Mouse (Mus musculus) left cerebral cortex, adult 18-20 months (tissue): ENCODE measurements around the gene Plekha8. TPM values are rescaled to one million over a fixed set of nuclear protein-coding genes. Genes with fewer than 3 reads are reported as not detected.

ENCODE experiments used
- DNase-seq, 2 experiments: peaks; one replicate each; pipeline ENCODE4 v3.0.0; 2021 to 2022; ENCODE audit warnings: low spot score in 2 of 2, mixed read lengths in 1 of 2
- total RNA-seq, 2 experiments: library from RNA; stranded (reverse); gene quantifications; 2 replicates each; pipeline ENCODE4 v1.2.3; 2021

The Plekha8 gene
- total RNA-seq, 2 experiments from 2014 or later = 11.2 to 13.1 TPM

DNA sequence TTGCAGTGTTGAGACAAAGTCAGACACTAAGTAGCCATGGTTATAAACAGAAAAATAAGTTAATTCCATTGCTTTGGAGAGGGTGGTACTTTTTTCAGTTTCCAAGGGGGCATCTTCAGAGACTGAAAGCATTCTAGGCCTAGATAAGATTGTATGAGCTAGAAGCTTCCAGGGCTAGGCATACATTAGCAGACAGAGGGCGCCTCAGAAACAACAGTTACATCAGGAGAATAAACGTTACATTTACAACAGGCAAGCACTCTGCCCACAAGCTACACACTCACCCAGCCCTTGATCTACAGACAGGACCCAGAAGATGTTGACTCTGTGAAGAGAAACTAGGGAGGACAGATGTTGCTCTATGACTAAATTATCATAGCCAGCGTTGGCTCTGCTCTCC lies 36.6 kb downstream of the Plekha8 start:
- peak; percentile 37 to 39 for DNase-seq

DNA sequence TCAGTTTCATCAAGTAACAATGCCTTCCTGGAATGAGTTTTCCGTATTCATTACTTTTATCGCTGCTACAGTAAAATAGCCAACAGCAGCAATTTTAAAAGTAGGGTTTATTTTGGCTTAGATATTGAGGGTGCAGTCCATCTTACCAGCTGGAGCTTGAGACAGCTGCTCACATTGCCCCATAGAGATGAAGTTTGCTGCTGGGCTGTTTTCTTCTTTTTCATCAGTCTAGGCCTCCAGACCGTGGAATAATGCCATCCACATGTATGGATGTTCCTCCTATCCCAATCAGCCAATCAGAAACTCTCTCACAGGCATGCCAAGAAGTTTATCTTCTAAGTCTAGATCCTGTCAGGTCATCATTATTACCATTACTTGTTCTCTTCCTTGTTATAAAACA lies 45.0 kb downstream of the Plekha8 start:
- no peak for DNase-seq

DNA sequence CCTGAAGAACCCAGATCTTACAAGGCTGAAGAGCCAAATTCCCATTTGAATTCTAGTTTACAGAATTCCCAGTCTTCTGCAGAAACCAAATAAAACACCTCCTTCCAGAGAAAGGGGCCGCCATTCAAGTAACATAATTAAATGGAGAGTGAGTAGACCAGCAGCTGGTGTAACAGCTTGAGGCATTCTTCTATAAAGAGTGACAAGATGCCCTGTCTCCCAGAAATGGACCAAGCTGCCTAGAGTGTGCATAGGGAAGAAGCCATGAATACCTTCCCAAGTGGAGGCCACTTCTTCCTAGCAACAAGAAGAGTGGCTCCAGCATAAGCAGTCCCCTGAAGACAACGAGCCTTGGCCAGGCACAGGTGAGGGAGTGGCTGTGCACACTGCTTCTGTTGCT lies 47.0 kb downstream of the Plekha8 start:
- DNase-seq = peak; percentile 25 to 29

DNA sequence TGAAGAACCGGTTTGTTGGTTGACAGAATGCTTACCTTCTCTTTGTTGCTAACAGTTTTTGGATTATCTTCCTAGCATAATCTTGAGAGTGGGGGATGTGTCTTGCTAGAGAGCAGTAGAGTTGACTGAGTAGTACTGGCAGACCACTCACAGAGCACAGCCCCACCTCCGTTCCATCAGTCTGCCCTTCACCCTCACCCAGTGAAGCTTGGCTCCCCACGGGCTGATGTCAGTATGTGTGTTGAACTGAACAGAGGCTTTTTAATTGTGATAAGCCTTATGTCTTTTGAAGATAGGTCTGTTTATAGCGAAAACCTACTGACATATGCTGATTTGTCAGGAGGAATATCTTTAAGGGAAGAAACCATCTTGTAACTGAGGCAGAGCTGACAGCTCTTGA lies 48.3 kb downstream of the Plekha8 start:
- no peak for DNase-seq

DNA sequence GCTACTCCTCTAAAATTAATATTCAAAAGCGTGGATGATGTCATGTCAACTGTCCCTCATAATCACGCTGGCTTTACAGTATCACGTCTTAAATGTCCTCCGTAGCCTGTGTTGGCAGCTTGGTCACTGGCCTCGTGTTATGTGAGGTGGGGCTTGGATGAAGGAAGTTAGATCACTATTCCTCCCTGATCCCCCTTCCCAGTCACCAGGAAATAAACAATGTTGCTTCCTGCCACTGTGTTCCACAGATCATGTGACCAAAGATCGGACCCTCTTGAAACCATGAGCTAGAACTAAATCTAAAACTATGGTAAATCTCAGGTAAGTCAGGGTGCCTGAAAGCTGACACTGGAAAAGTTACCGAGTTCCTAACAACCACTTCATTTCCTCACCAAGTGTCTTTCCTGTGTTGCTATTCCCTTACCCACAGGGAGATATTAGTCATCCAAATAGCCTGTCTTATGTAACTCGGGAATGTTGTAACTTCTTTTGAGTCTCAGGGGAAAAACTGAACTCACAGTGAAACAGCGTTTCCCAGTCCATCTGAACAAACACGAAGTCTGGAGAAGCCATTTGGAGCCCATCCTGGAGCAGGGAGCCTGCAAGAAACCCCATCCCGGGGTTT lies 60.7 kb downstream of the Plekha8 start:
- no peak for DNase-seq

DNA sequence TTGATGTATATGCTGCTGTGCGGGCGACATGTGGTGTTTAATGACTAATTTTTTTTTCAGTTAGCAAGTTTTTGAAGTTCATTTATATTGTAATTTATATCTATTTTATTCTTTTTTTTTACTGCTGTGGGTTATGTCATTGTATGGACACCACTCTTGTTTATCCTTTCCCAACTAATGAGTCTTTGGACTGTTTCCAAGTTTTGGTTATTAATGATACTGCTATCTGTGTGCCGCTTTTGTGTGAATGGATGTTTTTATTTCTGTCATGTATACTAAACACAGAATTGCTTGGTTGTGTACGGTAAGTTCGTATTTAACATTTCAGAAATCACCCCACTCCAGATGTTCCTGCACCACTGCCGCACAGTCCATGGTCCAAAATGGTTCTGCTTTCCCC lies 63.0 kb downstream of the Plekha8 start:
- DNase-seq = no peak

DNA sequence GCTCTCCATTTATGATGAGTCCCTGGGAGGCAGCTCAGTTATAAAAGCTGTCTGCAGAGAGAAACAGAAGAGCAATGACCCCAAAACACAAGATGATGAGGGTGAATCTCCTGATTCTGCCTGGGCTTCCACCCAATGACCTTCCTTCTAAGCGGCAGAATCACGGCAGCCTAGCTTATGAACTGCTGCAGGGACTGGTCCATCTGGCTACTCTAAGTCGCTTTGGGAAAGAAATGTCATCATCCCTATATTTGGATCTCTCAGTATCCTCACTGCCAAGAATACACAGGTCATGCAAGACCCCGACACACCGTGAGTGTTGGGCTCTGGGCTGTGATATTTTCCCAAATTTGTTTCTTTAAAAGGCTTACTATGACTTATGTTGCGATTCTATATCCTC lies 75.0 kb downstream of the Plekha8 start:
- no peak for DNase-seq

DNA sequence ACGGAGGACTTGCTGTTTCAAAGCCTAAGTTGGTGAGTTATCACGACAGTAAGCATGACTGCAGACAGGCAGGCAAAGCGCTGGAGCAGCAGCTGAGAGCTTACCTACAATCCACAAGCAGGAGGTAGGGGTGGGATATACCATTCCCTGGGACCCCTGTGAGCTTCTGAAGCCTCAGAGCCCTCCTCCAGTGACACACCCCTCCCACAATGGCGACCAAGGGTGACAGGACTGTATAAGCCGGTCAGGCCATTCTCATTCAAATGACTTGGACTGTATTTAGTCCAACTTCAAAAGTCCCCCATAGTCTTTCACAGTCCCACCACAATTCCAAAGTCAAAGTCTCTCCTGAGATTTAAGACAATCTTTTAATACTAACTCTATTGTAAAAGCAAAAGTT lies 78.0 kb downstream of the Plekha8 start:
- DNase-seq = no peak

DNA sequence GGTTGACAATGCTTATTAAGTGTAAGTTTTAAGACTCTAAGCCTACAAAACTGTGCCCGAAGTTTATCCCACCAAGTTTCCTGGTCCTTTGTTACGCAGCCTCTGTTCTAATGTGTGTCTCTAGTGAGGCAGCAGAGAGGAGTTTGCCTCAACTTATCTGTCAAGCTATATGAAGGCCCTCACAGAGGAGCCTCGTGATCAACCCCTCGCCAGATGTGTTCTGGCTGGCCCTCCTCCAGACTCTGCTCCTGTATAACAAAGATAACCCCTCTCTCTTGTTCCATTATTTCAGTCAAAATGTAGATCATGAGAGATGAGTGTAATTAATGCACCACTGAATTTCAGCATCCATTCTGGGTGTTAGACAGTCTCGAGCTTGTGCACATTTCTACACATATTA lies 84.8 kb downstream of the Plekha8 start:
- DNase-seq = no peak

DNA sequence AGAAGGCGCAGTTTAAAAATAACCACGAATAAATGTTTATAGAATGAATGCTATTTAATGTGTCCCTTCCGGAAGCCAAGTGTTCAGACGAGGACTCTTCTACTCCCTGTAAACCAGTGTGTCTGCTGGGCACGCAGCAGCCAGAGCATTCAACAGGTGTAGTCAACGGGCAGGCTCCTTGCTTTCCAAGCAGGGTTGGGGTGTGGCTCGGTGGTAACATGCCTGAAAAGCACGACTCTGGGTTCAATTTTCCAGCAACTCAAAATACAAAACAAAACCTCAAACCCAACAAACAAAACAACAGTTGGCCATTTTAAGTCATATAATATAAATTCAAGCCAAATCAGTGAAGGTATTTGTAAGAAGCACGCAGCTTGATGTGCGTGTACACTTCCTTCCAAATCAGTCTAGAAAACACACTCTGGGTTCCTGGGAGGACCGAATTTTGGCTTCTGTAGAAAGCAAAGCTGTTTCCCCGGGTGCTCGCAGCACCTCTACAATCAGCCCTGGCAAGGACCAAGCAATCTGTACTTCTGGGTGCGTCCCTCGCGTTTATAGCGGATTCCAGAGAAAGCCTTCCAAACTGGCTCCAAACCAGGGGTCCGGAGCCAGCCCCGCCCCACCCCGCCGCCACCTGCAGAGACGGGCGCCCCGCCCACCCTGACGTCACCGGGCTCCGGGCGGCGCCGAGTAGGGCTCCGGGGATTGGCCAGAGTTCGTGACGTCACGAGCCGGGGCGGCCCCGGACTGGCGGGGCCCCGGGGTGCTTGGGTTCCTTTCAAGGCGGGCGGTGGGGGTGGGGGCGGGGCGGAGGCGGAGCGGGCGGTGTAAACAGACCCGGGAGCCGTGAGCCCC lies 86.2 kb downstream of the Plekha8 start, which contains the start of gene Mturn:
Mturn (plus strand) TSS at position 734 of the 855 bp plus-strand sequence.
- DNase-seq = peak; percentile 99

DNA sequence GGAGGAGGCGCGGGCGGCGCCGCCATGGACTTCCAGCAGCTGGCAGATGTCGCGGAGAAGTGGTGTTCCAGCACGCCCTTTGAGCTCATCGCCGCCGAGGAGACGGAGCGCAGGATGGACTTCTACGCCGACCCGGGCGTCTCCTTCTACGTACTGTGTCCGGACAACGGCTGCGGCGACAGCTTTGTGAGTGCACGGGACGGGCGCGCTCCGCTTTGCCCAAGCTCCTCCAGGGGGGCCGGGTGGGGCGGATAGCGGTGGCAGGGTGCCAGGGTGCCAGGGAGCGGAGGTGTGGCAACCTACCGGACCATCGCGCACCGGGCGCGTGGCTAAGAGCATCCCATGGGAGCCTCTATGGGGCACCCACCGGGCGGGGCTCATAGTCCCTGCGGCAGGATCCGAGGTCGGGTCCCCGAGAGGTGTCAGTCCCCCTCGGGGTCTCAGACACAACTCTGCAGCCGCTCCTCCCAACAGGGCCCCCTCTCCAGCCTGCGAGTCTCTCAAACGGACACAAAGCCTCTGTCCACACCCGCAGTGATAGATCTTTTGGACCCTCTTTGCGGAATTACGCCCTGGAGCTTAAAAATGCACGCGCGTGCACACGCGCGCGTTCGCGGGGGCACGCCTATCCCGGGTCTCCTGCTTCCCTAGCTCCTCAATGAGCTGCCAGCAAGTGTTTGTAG lies 87.0 kb downstream of the Plekha8 start:
- peak in 1 of 2 experiments; percentile 25 for DNase-seq

DNA sequence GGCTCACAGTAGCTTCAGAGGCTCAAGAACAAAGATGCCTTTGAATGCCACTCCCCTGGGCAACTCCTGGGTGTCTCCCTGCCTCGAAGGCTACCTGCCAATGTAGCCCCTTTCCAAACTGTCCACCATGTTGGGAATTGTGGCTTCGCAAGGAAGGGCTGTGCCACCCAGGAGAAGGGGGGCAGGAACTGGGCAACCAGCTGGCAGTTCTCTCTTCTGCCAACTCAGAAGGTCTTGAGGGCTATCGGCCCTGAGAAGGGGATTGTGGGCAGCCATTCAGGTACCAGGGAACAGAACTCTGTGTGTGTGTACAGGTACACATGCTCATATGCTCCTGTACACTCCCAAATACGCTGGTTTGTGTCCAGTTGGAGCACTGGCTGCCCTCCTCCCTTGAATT lies 89.2 kb downstream of the Plekha8 start:
- no peak for DNase-seq

DNA sequence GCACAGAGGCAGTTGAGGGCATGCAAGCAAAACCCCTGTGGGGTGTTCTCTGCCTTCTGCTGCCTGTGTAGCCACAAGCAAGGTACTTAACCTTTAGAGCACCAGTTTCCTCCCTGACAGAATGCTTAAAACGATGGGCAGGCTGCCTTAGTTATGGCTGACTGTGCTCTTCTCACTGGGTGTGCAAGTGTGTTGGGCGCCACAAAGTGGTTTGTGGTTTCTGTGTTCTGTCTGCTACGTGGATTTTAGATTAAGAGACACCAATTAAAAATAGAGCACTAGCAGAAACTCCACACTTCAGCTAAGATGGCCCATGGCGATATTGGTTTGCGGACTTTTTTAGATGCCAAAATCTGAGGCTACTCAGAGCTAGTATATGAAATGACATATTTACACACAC lies 90.2 kb downstream of the Plekha8 start:
- DNase-seq = no peak

DNA sequence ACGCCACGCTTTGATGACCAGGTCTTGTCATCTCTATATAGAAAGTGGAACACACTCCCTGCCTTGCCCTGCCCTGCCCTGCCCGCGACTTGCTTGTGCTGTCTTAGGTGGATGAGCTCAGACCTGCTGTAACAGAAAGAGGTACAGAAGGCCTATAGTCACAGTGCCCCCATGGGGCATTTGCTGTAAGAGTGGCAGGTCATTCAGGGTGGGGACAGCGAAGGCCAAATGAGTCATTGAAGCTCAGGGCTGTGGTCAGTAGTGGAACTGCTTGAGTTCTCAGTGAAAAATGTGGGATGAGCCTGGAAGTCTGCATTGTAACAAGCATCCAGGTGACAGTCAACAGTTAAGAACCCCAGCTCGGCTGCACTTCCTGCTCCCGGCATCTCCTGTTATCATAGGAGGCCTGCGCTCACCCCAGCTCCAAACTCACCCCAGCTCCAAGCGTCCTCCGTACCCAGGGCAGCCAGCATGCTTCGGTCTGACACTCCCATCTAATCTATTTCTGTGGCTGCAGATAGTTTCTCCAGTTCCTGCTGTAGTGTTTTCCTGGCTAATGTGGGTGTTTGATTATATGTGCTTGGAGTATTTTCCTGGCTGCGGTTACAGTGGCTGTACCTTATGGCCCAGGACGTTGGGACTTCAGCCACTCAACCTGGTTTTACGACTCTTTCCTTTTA lies 90.9 kb downstream of the Plekha8 start:
- DNase-seq = no peak

DNA sequence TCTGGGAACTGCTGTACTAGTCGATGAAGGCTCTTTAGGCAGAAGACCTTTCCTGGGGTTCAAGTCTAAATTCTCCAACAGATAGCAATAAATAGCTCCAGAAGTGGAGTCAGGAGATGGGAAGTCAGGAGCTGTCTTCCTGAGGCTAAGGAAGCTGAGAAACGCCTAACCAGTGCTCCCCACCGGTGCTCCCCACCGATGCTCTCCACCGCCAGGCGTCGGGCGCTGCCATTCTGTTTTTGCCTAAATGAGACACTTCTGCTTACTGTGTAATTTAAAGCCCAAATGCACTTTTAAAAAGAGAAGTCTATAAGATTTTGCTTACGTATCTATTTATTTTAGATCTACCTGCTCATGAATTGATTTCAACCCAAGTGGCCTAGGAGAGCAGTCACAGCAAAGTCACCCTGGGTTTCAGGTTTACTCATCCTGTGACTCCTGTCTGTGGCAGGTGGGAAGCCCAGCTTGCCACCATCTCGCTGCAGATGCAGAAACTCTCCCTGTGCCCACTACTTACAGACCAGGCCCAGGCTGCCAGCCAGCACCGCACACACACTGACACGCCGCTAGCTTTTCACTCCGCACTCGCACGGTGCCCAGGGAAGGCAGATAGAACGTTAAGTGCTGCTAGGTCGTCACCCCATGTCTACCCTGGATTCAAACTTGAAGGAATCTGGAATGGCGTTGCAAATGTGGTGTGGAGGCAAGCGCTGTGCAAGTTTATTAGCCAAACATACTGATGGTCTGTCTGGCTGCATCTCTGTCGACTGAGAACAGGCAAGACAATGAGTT lies 92.2 kb downstream of the Plekha8 start:
- DNase-seq = no peak

DNA sequence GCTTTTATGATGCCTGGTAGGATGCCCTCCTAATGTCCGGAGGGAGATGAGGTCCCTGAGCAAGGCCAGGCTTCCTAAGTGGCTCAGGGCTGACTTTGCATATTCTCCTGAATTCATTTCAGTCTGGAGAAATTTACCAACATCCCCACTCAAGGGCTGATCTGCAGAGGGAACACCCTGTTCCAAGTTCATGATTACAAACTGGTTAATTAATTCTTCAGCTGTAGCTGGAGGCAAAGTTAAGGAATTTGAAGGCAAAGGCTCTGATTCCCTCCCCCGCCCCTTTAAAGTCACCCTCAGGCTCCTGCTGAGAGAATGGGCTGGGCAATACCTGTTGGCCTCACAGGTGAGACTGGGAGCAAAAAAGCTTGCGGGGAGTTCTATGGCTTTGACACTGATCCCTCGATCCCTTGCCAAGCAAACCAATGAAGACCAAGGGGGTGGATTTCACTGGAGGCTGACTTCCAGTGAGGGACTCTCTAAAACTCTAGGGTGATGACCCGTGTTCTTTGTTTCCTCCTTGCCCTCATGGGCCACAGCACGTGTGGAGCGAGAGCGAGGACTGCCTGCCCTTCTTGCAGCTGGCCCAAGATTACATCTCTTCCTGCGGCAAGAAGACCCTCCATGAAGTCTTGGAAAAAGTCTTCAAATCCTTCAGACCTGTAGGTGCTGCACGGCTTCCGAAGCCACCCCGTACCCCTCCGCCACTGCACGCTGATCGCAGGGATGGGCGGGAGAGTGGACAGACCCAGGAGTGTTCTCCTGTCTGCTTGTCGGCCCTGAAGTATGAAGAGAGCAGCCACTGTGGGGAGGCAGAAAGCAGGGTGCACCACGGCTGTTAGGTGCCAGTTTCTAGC lies 93.8 kb downstream of the Plekha8 start:
- no peak for DNase-seq

DNA sequence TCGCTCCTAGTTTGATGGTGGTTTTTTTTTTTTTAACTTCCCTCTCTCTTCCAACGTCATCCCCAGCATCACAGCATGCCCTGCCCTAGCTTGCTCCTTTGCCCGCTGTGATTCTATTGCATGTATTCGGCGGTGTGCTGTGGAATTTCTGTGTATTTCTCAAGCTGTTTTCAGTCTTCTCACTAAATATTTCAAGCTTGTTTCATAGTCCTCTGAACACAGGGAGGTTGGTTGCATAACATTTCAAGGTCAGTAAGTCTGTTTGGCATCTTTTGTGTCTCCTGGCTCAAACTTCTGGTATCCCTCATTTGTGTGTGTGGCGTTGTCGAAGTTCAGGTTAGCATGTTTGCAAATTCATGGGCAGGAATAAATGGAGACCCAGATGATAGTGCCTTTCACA lies 94.8 kb downstream of the Plekha8 start:
- DNase-seq = no peak

DNA sequence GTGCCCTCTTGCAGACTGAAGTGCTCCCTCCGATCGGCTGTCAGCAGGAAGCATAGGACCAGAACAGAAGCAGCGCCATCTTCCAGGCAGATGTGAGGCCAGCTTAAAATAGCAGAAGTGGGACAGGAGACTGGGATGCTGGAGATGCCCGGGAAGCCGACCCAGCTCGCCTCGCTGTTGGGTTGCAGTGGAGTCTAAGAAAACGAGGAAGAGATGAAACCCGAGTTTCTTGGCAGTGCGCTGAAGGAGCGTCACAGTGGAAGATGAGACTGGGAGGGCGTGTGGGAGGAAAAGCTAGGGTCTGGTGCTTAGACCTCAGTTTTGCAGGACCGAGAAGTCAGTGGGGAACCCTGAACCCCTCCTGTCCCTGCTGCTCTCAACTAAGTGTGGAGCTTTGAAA lies 95.9 kb downstream of the Plekha8 start:
- peak in 1 of 2 experiments; percentile 46 for DNase-seq

DNA sequence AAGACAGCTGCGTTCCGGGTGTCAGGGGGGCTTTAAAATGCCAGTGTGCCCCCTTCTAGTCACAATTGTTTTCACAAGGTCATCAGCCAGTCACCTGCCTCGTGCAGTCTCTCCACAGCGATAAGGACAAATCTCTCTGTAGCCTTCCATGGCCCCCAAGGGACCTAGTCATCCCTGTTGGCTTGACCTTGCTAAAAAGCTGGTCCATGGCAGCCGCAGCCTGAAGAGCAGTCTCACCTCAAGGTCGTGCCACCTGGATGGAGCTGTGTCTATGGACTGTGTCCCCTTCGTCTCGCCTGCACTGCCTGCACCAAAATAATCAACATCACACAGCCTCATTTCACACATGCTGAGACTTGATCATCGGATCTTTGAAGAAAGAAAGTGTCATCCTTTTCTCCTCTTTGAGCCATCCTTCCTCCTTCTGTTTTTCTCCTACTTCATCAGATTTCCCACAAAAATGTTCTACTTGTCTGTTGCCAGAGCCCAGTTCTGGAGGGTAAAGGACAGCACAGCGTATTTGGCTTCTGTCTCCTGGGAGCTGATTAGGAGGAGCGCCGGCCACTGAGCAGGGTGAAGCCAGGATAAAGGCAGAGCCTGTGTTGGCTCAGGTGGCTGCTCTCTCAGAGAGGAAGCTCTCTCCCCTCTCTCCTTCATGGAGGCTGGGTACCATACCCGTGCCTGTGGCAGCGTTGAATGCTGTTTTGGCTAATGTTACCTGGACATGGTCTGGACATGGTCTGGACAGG lies 96.6 kb downstream of the Plekha8 start:
- DNase-seq = no peak
